Mouse (Mus musculus) limb, embryonic 11.5 days (tissue): ENCODE data around the gene Sbf2. TPM values are rescaled to one million over a fixed set of nuclear protein-coding genes. Genes with fewer than 3 reads are reported as not detected.

ENCODE experiments used
- ATAC-seq: fragments of 200-750 bp; cut with Nextera tagmentation; 2 replicates; pipeline ENCODE4 v1.8.0; 2017; ENCODE audit warnings: low read depth; ENCODE audit not compliant: insufficient number of reproducible peaks, low FRiP score, low TSS enrichment
- DNase-seq: peaks from one replicate; pipeline ENCODE4 v3.0.0-alpha.2; 2015; ENCODE audit warnings: low spot score
- H3K27ac ChIP-seq: fragments of 300-500 bp; sonication (generic); replicated peaks from 2 replicates; pipeline ENCODE4 v1.5.1; 2014; ENCODE audit warnings: low read depth, mild to moderate bottlenecking, low read length
- H3K27me3 ChIP-seq: fragments of 300-500 bp; sonication (generic); 2 replicates; pipeline ENCODE4 v1.6.1; 2014; ENCODE audit warnings: mild to moderate bottlenecking, low read length, mixed read lengths; ENCODE audit not compliant: control insufficient read depth, insufficient read depth
- H3K36me3 ChIP-seq: fragments of 300-500 bp; sonication (generic); 2 replicates; pipeline ENCODE4 v1.6.1; 2014; ENCODE audit warnings: mild to moderate bottlenecking, low read length, moderate library complexity, mixed read lengths; ENCODE audit not compliant: control insufficient read depth, insufficient read depth
- H3K4me1 ChIP-seq: fragments of 300-500 bp; sonication (generic); 2 replicates; pipeline ENCODE4 v1.6.1; 2014; ENCODE audit warnings: low read length, mixed read lengths; ENCODE audit not compliant: control insufficient read depth, insufficient read depth
- H3K4me2 ChIP-seq: fragments of 300-500 bp; sonication (generic); 2 replicates; pipeline ENCODE4 v1.6.1; 2014; ENCODE audit warnings: low read depth, mild to moderate bottlenecking, moderate library complexity; ENCODE audit not compliant: severe bottlenecking
- H3K4me3 ChIP-seq: fragments of 300-500 bp; sonication (generic); 2 replicates; pipeline ENCODE4 v1.5.1; 2014; ENCODE audit warnings: low read depth, low read length
- H3K9ac ChIP-seq: fragments of 300-500 bp; sonication (generic); 2 replicates; pipeline ENCODE4 v1.6.1; 2014; ENCODE audit warnings: mild to moderate bottlenecking, low read length
- H3K9me3 ChIP-seq: fragments of 300-500 bp; sonication (generic); 2 replicates; pipeline ENCODE4 v1.6.1; 2016; ENCODE audit warnings: low read length; ENCODE audit not compliant: control insufficient read depth
- WGBS: fragments of 180-500 bp; shearing (Covaris S2); extraction: QIAGEN DNeasy Blood & Tissue Kit; methylation state at CpG from one replicate; pipeline ENCODE4 v1.1.7; 2014; 5-methylcytosine and 5-hydroxymethylcytosine counted together
- polyA plus RNA-seq: library from polyadenylated mRNA; unstranded; fragments of >200 nt; fragmentation: Nextera tagmentation; extraction: Ambion mirVana; gene quantifications from 2 replicates; pipeline ENCODE4 v1.2.1, GENCODE M21; 2014

Gene Sbf2
- polyA plus RNA-seq, 1 experiment from 2014 or later = 31.4 TPM

- ATAC-seq (no peak), DNase-seq (no peak)
- Histone ChIP-seq H3K4me3 (no peak overlapping the region), H3K27me3 (no peaks in the 10 kb centered on the region), H3K4me2 (no peak overlapping the region), H3K36me3 (0 out of 2 replicates have a peak, but pooled peaks cover 2% of the 10 kb centered on the region), H3K9ac (no peak overlapping the region), H3K9me3 (no peaks in the 10 kb centered on the region), H3K4me1 (no peaks in the 10 kb centered on the region), H3K27ac (no peak overlapping the region)
- WGBS = 95% methylated on average over 5 of the region's 5 CpGs
Measured at GRCm38 (mm10) chr7:110325381-110326110, 289.2 kb downstream of the Sbf2 start.

GRCm38 (mm10) chr7:110324852-110325251, 289.9 kb downstream of the Sbf2 start:
- WGBS = 92% methylated on average over 1 of the region's 1 CpGs
- H3K4me2 ChIP-seq = no peak overlapping the region
- DNase-seq = no peak
- no peaks in the 10 kb centered on the region for H3K27me3 ChIP-seq
- ATAC-seq = no peak
- H3K27ac ChIP-seq = no peak overlapping the region
- no peaks in the 10 kb centered on the region for H3K9me3 ChIP-seq
- 0 out of 2 replicates have a peak, but pooled peaks cover 2% of the 10 kb centered on the region for H3K36me3 ChIP-seq
- H3K9ac ChIP-seq = no peak overlapping the region
- no peak overlapping the region for H3K4me3 ChIP-seq
- no peaks in the 10 kb centered on the region for H3K4me1 ChIP-seq

- H3K27ac ChIP-seq = no peak overlapping the region
- WGBS = 83% methylated on average over 5 of the region's 5 CpGs
- no peaks in the 10 kb centered on the region for H3K36me3 ChIP-seq
- H3K27me3 ChIP-seq = no peaks in the 10 kb centered on the region
- H3K4me3 ChIP-seq = no peak overlapping the region
- no peaks in the 10 kb centered on the region for H3K4me1 ChIP-seq
- ATAC-seq (no peak), DNase-seq (no peak)
- no peaks in the 10 kb centered on the region for H3K9me3 ChIP-seq
- H3K9ac ChIP-seq = no peak overlapping the region
- no peak overlapping the region for H3K4me2 ChIP-seq
Measured at GRCm38 (mm10) chr7:110321106-110321505, 293.6 kb downstream of the Sbf2 start.

GRCm38 (mm10) chr7:110318971-110319519, 295.7 kb downstream of the Sbf2 start:
- Histone ChIP-seq H3K9ac (no peak overlapping the region), H3K9me3 (no peaks in the 10 kb centered on the region), H3K4me1 (no peaks in the 10 kb centered on the region), H3K27me3 (no peaks in the 10 kb centered on the region), H3K4me3 (no peak overlapping the region), H3K36me3 (0 out of 2 replicates have a peak, but pooled peaks cover 2% of the 10 kb centered on the region), H3K27ac (no peak overlapping the region), H3K4me2 (no peak overlapping the region)
- no peak for ATAC-seq
- no peak for DNase-seq
- WGBS = 77% methylated on average over 6 of the region's 6 CpGs

GRCm38 (mm10) chr7:110317412-110317811, 297.3 kb downstream of the Sbf2 start:
- Histone ChIP-seq H3K9ac (no peak overlapping the region), H3K27me3 (no peaks in the 10 kb centered on the region), H3K9me3 (no peaks in the 10 kb centered on the region), H3K4me2 (no peak overlapping the region), H3K36me3 (0 out of 2 replicates have a peak, but pooled peaks cover 2% of the 10 kb centered on the region), H3K4me1 (no peaks in the 10 kb centered on the region), H3K27ac (no peak overlapping the region), H3K4me3 (no peak overlapping the region)
- ATAC-seq = no peak
- WGBS = 88% methylated on average over 4 of the region's 4 CpGs
- no peak for DNase-seq

- no peak overlapping the region for H3K4me2 ChIP-seq
- H3K36me3 ChIP-seq = 0 out of 2 replicates have a peak, but pooled peaks cover 2% of the 10 kb centered on the region
- WGBS = 69% methylated on average over 1 of the region's 1 CpGs
Measured at GRCm38 (mm10) chr7:110315352-110315751, 299.4 kb downstream of the Sbf2 start.

GRCm38 (mm10) chr7:110314401-110314890, 300.3 kb downstream of the Sbf2 start:
- ATAC-seq (no peak), DNase-seq (no peak)
- Histone ChIP-seq H3K4me1 (no peaks in the 10 kb centered on the region), H3K36me3 (0 out of 2 replicates have a peak, but pooled peaks cover 2% of the 10 kb centered on the region), H3K4me3 (no peak overlapping the region), H3K27ac (no peak overlapping the region), H3K27me3 (no peaks in the 10 kb centered on the region), H3K9me3 (0 out of 2 replicates have a peak, but pooled peaks cover 3% of the 10 kb centered on the region), H3K9ac (no peak overlapping the region), H3K4me2 (no peak overlapping the region)
- 92% methylated on average over 7 of the region's 7 CpGs for WGBS

More at GRCm38 (mm10) chr7:110315352-110315751, 299.4 kb downstream of the Sbf2 start:
- no peak overlapping the region for H3K4me3 ChIP-seq
- no peak overlapping the region for H3K9ac ChIP-seq
- no peak overlapping the region for H3K27ac ChIP-seq
- DNase-seq = no peak
- ATAC-seq = no peak
- no peaks in the 10 kb centered on the region for H3K4me1 ChIP-seq
- no peaks in the 10 kb centered on the region for H3K27me3 ChIP-seq
- 0 out of 2 replicates have a peak, but pooled peaks cover 3% of the 10 kb centered on the region for H3K9me3 ChIP-seq

GRCm38 (mm10) chr7:110313392-110314055, 301.2 kb downstream of the Sbf2 start:
- 88% methylated on average over 9 of the region's 9 CpGs for WGBS
- Histone ChIP-seq H3K9ac (no peak overlapping the region), H3K4me3 (no peak overlapping the region), H3K27ac (no peak overlapping the region), H3K4me2 (no peak overlapping the region), H3K4me1 (no peaks in the 10 kb centered on the region), H3K27me3 (no peaks in the 10 kb centered on the region), H3K9me3 (0 out of 2 replicates have a peak, but pooled peaks cover 3% of the 10 kb centered on the region), H3K36me3 (peaks cover 4% of the 10 kb centered on the region; the same call in 1 of the 2 replicates)
- DNase-seq (no peak), ATAC-seq (no peak)
